Mouse (Mus musculus): ENCODE data around the gene Rngtt. TPM values are rescaled to one million over a fixed set of nuclear protein-coding genes. Genes with fewer than 3 reads are reported as not detected.

Rngtt gene
- polyA plus RNA-seq, 1 experiment, result 10.3 TPM

- WGBS, result 14% methylated on average over 7 of the region's 7 CpGs
- H3K27me3 ChIP-seq (ENCODE audit: control insufficient read depth, insufficient read depth, low read length), result no peaks in the 10 kb centered on the region
- H3K4me3 ChIP-seq (replicated peaks; ENCODE audit: insufficient read depth, low read depth, low read length), result no peak overlapping the region
- H3K4me1 ChIP-seq (ENCODE audit: control insufficient read depth, insufficient read depth, low read length), result peaks cover 22% of the 10 kb centered on the region
- peak overlapping the region; percentile 63 for H3K27ac ChIP-seq (ENCODE audit: insufficient read depth, low read length)
- peak; percentile 67 to 79 for DNase-seq
- no peak for TF ChIP-seq CTCF (IDR thresholded peaks at IDR 0.05; ENCODE audit: borderline replicate concordance, insufficient read depth, low read depth, low read length)
- no peak for TF ChIP-seq POLR2A (IDR thresholded peaks at IDR 0.05; ENCODE audit: borderline replicate concordance, insufficient read depth, low read length)
Observed at GRCm38 (mm10) chr4:33520196-33520595, 210.1 kb downstream of the Rngtt start.

GRCm38 (mm10) chr4:33520938-33521337, 210.8 kb downstream of the Rngtt start:
- TF ChIP-seq CTCF (IDR thresholded peaks at IDR 0.05; ENCODE audit: borderline replicate concordance, insufficient read depth, low read depth, low read length), result no peak
- TF ChIP-seq POLR2A (IDR thresholded peaks at IDR 0.05; ENCODE audit: borderline replicate concordance, insufficient read depth, low read length), result no peak
- H3K27ac ChIP-seq (ENCODE audit: insufficient read depth, low read length), result no peak overlapping the region
- H3K4me3 ChIP-seq (replicated peaks; ENCODE audit: insufficient read depth, low read depth, low read length), result no peak overlapping the region
- 84% methylated on average over 10 of the region's 10 CpGs for WGBS
- H3K27me3 ChIP-seq (ENCODE audit: control insufficient read depth, insufficient read depth, low read length), result no peaks in the 10 kb centered on the region
- peaks cover 27% of the 10 kb centered on the region for H3K4me1 ChIP-seq (ENCODE audit: control insufficient read depth, insufficient read depth, low read length)
- no peak for DNase-seq

GRCm38 (mm10) chr4:33523774-33524173, 213.7 kb downstream of the Rngtt start:
- Histone ChIP-seq H3K4me3 (replicated peaks; ENCODE audit: insufficient read depth, low read depth, low read length) (no peak overlapping the region), H3K4me1 (ENCODE audit: control insufficient read depth, insufficient read depth, low read length) (peaks cover 37% of the 10 kb centered on the region), H3K27me3 (ENCODE audit: control insufficient read depth, insufficient read depth, low read length) (no peaks in the 10 kb centered on the region), H3K27ac (ENCODE audit: insufficient read depth, low read length) (0 out of 2 replicates have a peak overlapping the region, but pooled peaks have one; percentile 36)
- 82% methylated on average over 3 of the region's 3 CpGs for WGBS
- TF ChIP-seq POLR2A (IDR thresholded peaks at IDR 0.05; ENCODE audit: borderline replicate concordance, insufficient read depth, low read length) (no peak), CTCF (IDR thresholded peaks at IDR 0.05; ENCODE audit: borderline replicate concordance, insufficient read depth, low read depth, low read length) (no peak)
- DNase-seq, result peak in 1 of 2 experiments; percentile 28

GRCm38 (mm10) chr4:33524481-33525141, 214.5 kb downstream of the Rngtt start:
- Histone ChIP-seq H3K4me3 (replicated peaks; ENCODE audit: insufficient read depth, low read depth, low read length) (no peak overlapping the region), H3K4me1 (ENCODE audit: control insufficient read depth, insufficient read depth, low read length) (peaks cover 36% of the 10 kb centered on the region), H3K27ac (ENCODE audit: insufficient read depth, low read length) (peak overlapping the region; percentile 91), H3K27me3 (ENCODE audit: control insufficient read depth, insufficient read depth, low read length) (no peaks in the 10 kb centered on the region)
- 7% methylated on average over 10 of the region's 10 CpGs for whole genome bisulfite sequencing
- TF ChIP-seq POLR2A (IDR thresholded peaks at IDR 0.05; ENCODE audit: borderline replicate concordance, insufficient read depth, low read length), result no peak
- TF ChIP-seq CTCF (IDR thresholded peaks at IDR 0.05; ENCODE audit: borderline replicate concordance, insufficient read depth, low read depth, low read length), result no peak
- DNase-seq, result peak; percentile 97 to 99

- Histone ChIP-seq H3K27ac (ENCODE audit: insufficient read depth, low read length) (peak overlapping the region; percentile 91), H3K27me3 (ENCODE audit: control insufficient read depth, insufficient read depth, low read length) (no peaks in the 10 kb centered on the region), H3K4me3 (replicated peaks; ENCODE audit: insufficient read depth, low read depth, low read length) (no peak overlapping the region), H3K4me1 (ENCODE audit: control insufficient read depth, insufficient read depth, low read length) (peaks cover 31% of the 10 kb centered on the region)
- TF ChIP-seq POLR2A (IDR thresholded peaks at IDR 0.05; ENCODE audit: borderline replicate concordance, insufficient read depth, low read length) (no peak), CTCF (IDR thresholded peaks at IDR 0.05; ENCODE audit: borderline replicate concordance, insufficient read depth, low read depth, low read length) (no peak)
- WGBS, result over 99% methylated on average over 4 of the region's 4 CpGs
- no peak for DNase-seq
Observed at GRCm38 (mm10) chr4:33525272-33525671, 215.2 kb downstream of the Rngtt start.

GRCm38 (mm10) chr4:33526092-33526491, 216.0 kb downstream of the Rngtt start:
- no peak for TF ChIP-seq CTCF (IDR thresholded peaks at IDR 0.05; ENCODE audit: borderline replicate concordance, insufficient read depth, low read depth, low read length)
- no peak for TF ChIP-seq POLR2A (IDR thresholded peaks at IDR 0.05; ENCODE audit: borderline replicate concordance, insufficient read depth, low read length)
- WGBS, result 76% methylated on average over 7 of the region's 7 CpGs
- no peak overlapping the region for H3K4me3 ChIP-seq (replicated peaks; ENCODE audit: insufficient read depth, low read depth, low read length)
- peaks cover 27% of the 10 kb centered on the region for H3K4me1 ChIP-seq (ENCODE audit: control insufficient read depth, insufficient read depth, low read length)
- 0 out of 2 replicates have a peak overlapping the region, but pooled peaks have one; percentile 10 for H3K27ac ChIP-seq (ENCODE audit: insufficient read depth, low read length)
- H3K27me3 ChIP-seq (ENCODE audit: control insufficient read depth, insufficient read depth, low read length), result no peaks in the 10 kb centered on the region
- DNase-seq, result no peak

GRCm38 (mm10) chr4:33526675-33527074, 216.6 kb downstream of the Rngtt start:
- Histone ChIP-seq H3K27ac (ENCODE audit: insufficient read depth, low read length) (peak overlapping the region; percentile 10; the same call in 1 of the 2 replicates), H3K4me1 (ENCODE audit: control insufficient read depth, insufficient read depth, low read length) (peaks cover 23% of the 10 kb centered on the region)

DNA sequence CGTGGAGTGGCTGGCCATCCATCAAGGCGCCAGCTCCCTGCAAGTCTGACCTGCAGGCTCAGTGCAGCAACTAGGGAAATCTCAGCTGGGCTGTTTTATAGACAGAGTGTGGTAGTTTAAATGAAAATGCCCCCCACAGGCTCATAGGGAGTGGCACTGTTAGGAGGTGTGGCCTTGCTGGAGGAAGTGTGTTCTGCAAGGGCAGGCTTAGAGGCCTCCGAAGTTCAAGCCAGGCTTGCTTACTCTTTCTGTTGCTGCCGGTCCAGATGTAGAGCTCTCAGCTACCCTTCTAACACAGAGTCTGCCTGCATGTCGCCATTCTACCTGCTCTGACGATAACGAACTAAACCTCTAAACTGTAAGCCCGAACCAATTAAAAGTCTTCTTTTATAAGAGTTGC, 222.5 kb downstream of the Rngtt start:
- 86% methylated on average over 8 of the region's 8 CpGs for WGBS
- H3K27ac ChIP-seq (ENCODE audit: insufficient read depth, low read length), result no peak overlapping the region
- H3K4me3 ChIP-seq (replicated peaks; ENCODE audit: insufficient read depth, low read depth, low read length), result no peak overlapping the region
- DNase-seq, result no peak
- no peak for TF ChIP-seq CTCF (IDR thresholded peaks at IDR 0.05; ENCODE audit: borderline replicate concordance, insufficient read depth, low read depth, low read length)
- TF ChIP-seq POLR2A (IDR thresholded peaks at IDR 0.05; ENCODE audit: borderline replicate concordance, insufficient read depth, low read length), result no peak
- H3K4me1 ChIP-seq (ENCODE audit: control insufficient read depth, insufficient read depth, low read length), result no peaks in the 10 kb centered on the region; the same call in 1 of the 2 replicates
- H3K27me3 ChIP-seq (ENCODE audit: control insufficient read depth, insufficient read depth, low read length), result no peaks in the 10 kb centered on the region

More at GRCm38 (mm10) chr4:33526675-33527074, 216.6 kb downstream of the Rngtt start:
- WGBS, result 12% methylated on average over 9 of the region's 9 CpGs
- Histone ChIP-seq H3K4me3 (replicated peaks; ENCODE audit: insufficient read depth, low read depth, low read length) (no peak overlapping the region), H3K27me3 (ENCODE audit: control insufficient read depth, insufficient read depth, low read length) (no peaks in the 10 kb centered on the region)
- TF ChIP-seq CTCF (IDR thresholded peaks at IDR 0.05; ENCODE audit: borderline replicate concordance, insufficient read depth, low read depth, low read length) (no peak), POLR2A (IDR thresholded peaks at IDR 0.05; ENCODE audit: borderline replicate concordance, insufficient read depth, low read length) (no peak)
- peak; percentile 33 to 38 for DNase-seq

All from cerebellum, adult 2 months (tissue).